Comparison of ENCODE assay signal across 18 mouse cellular contexts in genomic region chr9:91876823-91877222, GRCm38 (mm10).
DNase-seq lines count a peak whose midpoint lies in the region; ATAC-seq lines count a peak whose summit lies in the region.
"Had no signal": no experiment of that assay in that cellular context is flagged by ENCODE, and none has a peak within 500 bp of the region (broad histone marks: within the 10 kb centered on the region; RNA-seq: fewer than 3 reads in every experiment).

No protein-coding gene starts in this region.

- no peak for DNase-seq in neural tube, embryonic 10.5 days (ENCODE audit: extremely low spot score, low spot score)
- DNase-seq in lung, postnatal 14 days, result no peak
- DNase-seq in adrenal gland, postnatal 25 days, result no peak
- DNase-seq: adrenal gland, adult 2 months; adrenal gland, postnatal 10 days; adrenal gland, postnatal 36 days; cerebellum, adult 11-12 months; cerebellum, adult 2 months; cerebellum, adult 9-10 months; cerebellum, postnatal 10 days; cerebellum, postnatal 25 days; forebrain, postnatal 0 days had no signal

- H3K36me3 ChIP-seq in neural tube, embryonic 13.5 days, result no peaks in the 10 kb centered on the region
- no peaks in the 10 kb centered on the region for H3K36me3 ChIP-seq in neural tube, embryonic 14.5 days (ENCODE audit: control insufficient read depth, insufficient read depth, low read length)
- H3K36me3 ChIP-seq: embryonic facial prominence, embryonic 10.5 days; embryonic facial prominence, embryonic 12.5 days; forebrain, embryonic 15.5 days had no signal

- H3K9me3 ChIP-seq in neural tube, embryonic 13.5 days, result no peaks in the 10 kb centered on the region
- no peaks in the 10 kb centered on the region for H3K9me3 ChIP-seq in neural tube, embryonic 14.5 days (ENCODE audit: control insufficient read depth, low read length)
- H3K9me3 ChIP-seq: embryonic facial prominence, embryonic 10.5 days; embryonic facial prominence, embryonic 12.5 days; forebrain, embryonic 13.5 days; forebrain, embryonic 15.5 days had no signal

- no peak overlapping the region for H3K4me2 ChIP-seq in neural tube, embryonic 13.5 days
- no peak overlapping the region for H3K4me2 ChIP-seq in neural tube, embryonic 14.5 days (ENCODE audit: low read depth, low read length)
- H3K4me2 ChIP-seq: embryonic facial prominence, embryonic 12.5 days; forebrain, embryonic 13.5 days; forebrain, embryonic 15.5 days had no signal

- H3K27ac ChIP-seq in neural tube, embryonic 13.5 days (replicated peaks), result 0 out of 2 replicates have a peak overlapping the region, but pooled peaks have one; percentile 19
- no peak overlapping the region for H3K27ac ChIP-seq in neural tube, embryonic 14.5 days (ENCODE audit: low read depth, low read length)
- H3K27ac ChIP-seq: embryonic facial prominence, embryonic 10.5 days; embryonic facial prominence, embryonic 12.5 days; forebrain, embryonic 13.5 days; forebrain, embryonic 15.5 days had no signal

- no peak overlapping the region for H3K4me3 ChIP-seq in neural tube, embryonic 13.5 days
- H3K4me3 ChIP-seq in neural tube, embryonic 14.5 days (ENCODE audit: low read depth, low read length), result no peak overlapping the region
- H3K4me3 ChIP-seq: embryonic facial prominence, embryonic 10.5 days; embryonic facial prominence, embryonic 12.5 days; forebrain, embryonic 13.5 days; forebrain, embryonic 15.5 days had no signal

- H3K27me3 ChIP-seq in neural tube, embryonic 13.5 days, result no peaks in the 10 kb centered on the region
- H3K27me3 ChIP-seq in neural tube, embryonic 14.5 days (ENCODE audit: control insufficient read depth, insufficient read depth, low read length), result no peaks in the 10 kb centered on the region
- H3K27me3 ChIP-seq: embryonic facial prominence, embryonic 12.5 days; forebrain, embryonic 13.5 days; forebrain, embryonic 15.5 days had no signal

- no peak overlapping the region for H3K9ac ChIP-seq in neural tube, embryonic 13.5 days
- H3K9ac ChIP-seq in neural tube, embryonic 14.5 days (replicated peaks; ENCODE audit: low read depth, low read length), result no peak overlapping the region
- H3K9ac ChIP-seq: embryonic facial prominence, embryonic 12.5 days; forebrain, embryonic 13.5 days; forebrain, embryonic 15.5 days; forebrain, postnatal 0 days had no signal

- WGBS in neural tube, embryonic 13.5 days, result 84% methylated on average over 1 of the region's 1 CpGs
- WGBS in neural tube, embryonic 14.5 days, result 92% methylated on average over 1 of the region's 1 CpGs

- ATAC-seq in neural tube, embryonic 13.5 days (ENCODE audit: low read depth), result peak; percentile 53; the same call in 1 of the 2 replicates
- peak; percentile 66; the same call in 1 of the 2 replicates for ATAC-seq in neural tube, embryonic 14.5 days (ENCODE audit: low read depth)
- ATAC-seq: forebrain, embryonic 13.5 days; forebrain, embryonic 15.5 days; forebrain, postnatal 0 days had no signal

- no peaks in the 10 kb centered on the region for H3K4me1 ChIP-seq in neural tube, embryonic 13.5 days (replicated peaks)
- no peaks in the 10 kb centered on the region for H3K4me1 ChIP-seq in neural tube, embryonic 14.5 days (ENCODE audit: control insufficient read depth, insufficient read depth, low read length)
- H3K4me1 ChIP-seq: embryonic facial prominence, embryonic 10.5 days; embryonic facial prominence, embryonic 12.5 days; forebrain, embryonic 13.5 days; forebrain, embryonic 15.5 days had no signal
